Mouse (Mus musculus) forebrain, embryonic 11.5 days (tissue): ENCODE results near the gene Brms1. TPM values are rescaled to one million over a fixed set of nuclear protein-coding genes. Genes with fewer than 3 reads are reported as not detected.
A peak's percentile ranks its signal among the peaks of the same experiment; 100 is the strongest.

Experiments
- ATAC-seq: fragments of 200-750 bp; cut with Nextera tagmentation; replicated peaks from 2 replicates; pipeline ENCODE4 v1.8.0; 2017; ENCODE audit warnings: moderate TSS enrichment; ENCODE audit not compliant: low FRiP score
- DNase-seq: peaks from one replicate; pipeline ENCODE4 v3.0.0-alpha.2; 2017; ENCODE audit warnings: low spot score
- H3K27ac ChIP-seq: fragments of 300-500 bp; sonication (generic); 2 replicates; pipeline ENCODE4 v1.5.1; 2014; ENCODE audit warnings: low read depth, low read length
- H3K27me3 ChIP-seq: fragments of 300-500 bp; sonication (generic); 2 replicates; pipeline ENCODE4 v1.6.1; 2014; ENCODE audit warnings: mild to moderate bottlenecking, low read length, mixed read lengths; ENCODE audit not compliant: control insufficient read depth, insufficient read depth
- H3K36me3 ChIP-seq: fragments of 300-500 bp; sonication (generic); 2 replicates; pipeline ENCODE4 v1.6.1; 2014; ENCODE audit warnings: mild to moderate bottlenecking, low read length, moderate library complexity, mixed read lengths; ENCODE audit not compliant: control insufficient read depth, insufficient read depth
- H3K4me1 ChIP-seq: fragments of 300-500 bp; sonication (generic); replicated peaks from 2 replicates; pipeline ENCODE4 v1.6.1; 2014; ENCODE audit warnings: low read length, mixed read lengths; ENCODE audit not compliant: control insufficient read depth, insufficient read depth
- H3K4me2 ChIP-seq: fragments of 300-500 bp; sonication (generic); 2 replicates; pipeline ENCODE4 v1.6.1; 2014; ENCODE audit warnings: low read depth, mild to moderate bottlenecking, low read length, moderate library complexity, mixed read lengths; ENCODE audit not compliant: severe bottlenecking
- H3K4me3 ChIP-seq: fragments of 300-500 bp; sonication (generic); 2 replicates; pipeline ENCODE4 v1.5.1; 2014; ENCODE audit warnings: low read depth, low read length
- H3K9ac ChIP-seq: fragments of 300-500 bp; sonication (generic); 2 replicates; pipeline ENCODE4 v1.6.1; 2014; ENCODE audit warnings: low read length
- H3K9me3 ChIP-seq: fragments of 300-500 bp; sonication (generic); 2 replicates; pipeline ENCODE4 v1.6.1; 2016; ENCODE audit warnings: low read length, mixed read lengths; ENCODE audit not compliant: control insufficient read depth
- WGBS: fragments of 180-500 bp; shearing (Covaris S2); extraction: QIAGEN DNeasy Blood & Tissue Kit; methylation state at CpG from one replicate; pipeline ENCODE4 v1.1.7; 2014; 5-methylcytosine and 5-hydroxymethylcytosine counted together
- polyA plus RNA-seq: library from polyadenylated mRNA; unstranded; fragments of >200 nt; fragmentation: Nextera tagmentation; extraction: Ambion mirVana; gene quantifications from 2 replicates; pipeline ENCODE4 v1.2.1, GENCODE M21; 2014

The Brms1 gene
- polyA plus RNA-seq, 1 experiment from 2014 or later: 62.6 TPM

DNA sequence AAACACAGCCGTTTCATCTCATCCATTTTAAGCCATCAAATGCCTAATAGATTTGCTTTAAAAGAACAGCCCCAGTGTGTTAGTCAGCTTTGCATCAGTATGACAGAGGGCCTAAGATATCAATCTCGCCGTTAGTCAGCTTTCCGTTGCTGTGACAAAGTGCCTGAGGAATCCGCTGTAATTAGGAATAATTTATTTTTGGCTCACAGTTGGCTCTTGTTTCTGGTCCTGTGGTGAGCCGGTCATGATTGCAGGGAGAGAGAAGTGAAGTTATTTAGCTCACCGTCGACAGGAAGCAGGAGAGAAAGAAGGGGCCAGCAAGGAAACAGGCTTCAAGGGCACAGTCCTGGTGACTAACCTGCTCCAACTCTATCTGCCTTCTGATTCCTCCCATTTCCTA, 28.0 kb upstream of the Brms1 start:
- Histone ChIP-seq H3K27me3 (no peaks in the 10 kb centered on the region), H3K27ac (no peak overlapping the region), H3K4me3 (no peak overlapping the region), H3K4me1 (no peaks in the 10 kb centered on the region), H3K9me3 (no peaks in the 10 kb centered on the region), H3K9ac (no peak overlapping the region), H3K36me3 (no peaks in the 10 kb centered on the region), H3K4me2 (no peak overlapping the region)
- 78% methylated on average over 8 of the region's 8 CpGs for WGBS
- ATAC-seq: no peak
- DNase-seq: no peak

DNA sequence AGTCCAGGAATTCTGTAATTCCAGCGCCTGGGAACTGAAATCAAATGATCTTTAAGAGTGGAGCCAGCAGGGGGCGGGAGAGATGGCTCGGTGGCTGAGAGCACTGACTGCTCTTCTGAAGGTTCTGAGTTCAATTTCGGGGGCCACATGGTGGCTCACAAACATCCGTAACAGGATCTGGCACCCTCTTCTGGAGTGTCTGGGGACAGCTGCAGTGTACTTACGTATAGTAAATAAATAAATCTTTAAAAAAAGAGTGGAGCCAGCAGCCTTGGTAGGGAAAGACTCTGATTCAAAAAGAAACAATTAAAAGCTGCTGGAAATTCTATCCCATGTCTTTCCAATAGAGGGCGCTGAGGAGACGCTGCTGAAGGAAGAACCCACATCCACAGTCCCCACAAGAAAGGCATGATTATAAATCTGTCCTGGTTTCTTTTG, 26.2 kb upstream of the Brms1 start:
- Histone ChIP-seq H3K9me3 (no peaks in the 10 kb centered on the region), H3K27me3 (no peaks in the 10 kb centered on the region), H3K4me1 (no peaks in the 10 kb centered on the region), H3K9ac (no peak overlapping the region), H3K36me3 (no peaks in the 10 kb centered on the region), H3K4me3 (no peak overlapping the region), H3K4me2 (no peak overlapping the region), H3K27ac (no peak overlapping the region)
- WGBS: 19% methylated on average over 8 of the region's 8 CpGs
- ATAC-seq: no peak
- DNase-seq: peak; percentile 64

DNA sequence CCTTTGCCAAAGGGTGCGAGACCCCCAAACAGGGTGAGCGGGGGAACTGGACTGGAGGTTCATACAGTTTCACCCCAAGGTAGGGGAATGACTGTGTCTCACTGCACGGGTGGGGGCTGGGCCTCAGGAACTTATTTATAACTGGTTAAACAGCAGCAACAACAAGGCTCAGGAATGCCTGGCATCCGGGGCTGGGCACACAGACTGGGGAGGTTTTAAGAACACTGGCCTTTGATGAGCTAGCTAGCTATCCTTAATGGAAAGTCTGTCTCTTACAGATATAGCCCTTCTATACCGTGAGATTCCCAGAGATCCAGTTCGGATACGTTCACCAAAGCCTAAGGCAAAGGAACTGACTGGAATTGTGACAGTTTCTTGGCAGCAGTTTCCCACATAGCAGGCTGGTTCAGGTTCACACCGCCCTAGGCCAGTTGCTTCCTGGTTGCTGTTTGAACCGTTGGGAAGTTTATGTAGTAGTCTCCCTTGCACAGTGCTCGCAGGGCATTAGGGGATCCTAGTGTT, 24.9 kb upstream of the Brms1 start:
- Histone ChIP-seq H3K4me2 (no peak overlapping the region), H3K27ac (no peak overlapping the region), H3K4me3 (no peak overlapping the region), H3K9ac (no peak overlapping the region), H3K36me3 (no peaks in the 10 kb centered on the region), H3K27me3 (no peaks in the 10 kb centered on the region), H3K4me1 (no peaks in the 10 kb centered on the region), H3K9me3 (no peaks in the 10 kb centered on the region)
- WGBS: 46% methylated on average over 10 of the region's 10 CpGs
- ATAC-seq (no peak), DNase-seq (no peak)

DNA sequence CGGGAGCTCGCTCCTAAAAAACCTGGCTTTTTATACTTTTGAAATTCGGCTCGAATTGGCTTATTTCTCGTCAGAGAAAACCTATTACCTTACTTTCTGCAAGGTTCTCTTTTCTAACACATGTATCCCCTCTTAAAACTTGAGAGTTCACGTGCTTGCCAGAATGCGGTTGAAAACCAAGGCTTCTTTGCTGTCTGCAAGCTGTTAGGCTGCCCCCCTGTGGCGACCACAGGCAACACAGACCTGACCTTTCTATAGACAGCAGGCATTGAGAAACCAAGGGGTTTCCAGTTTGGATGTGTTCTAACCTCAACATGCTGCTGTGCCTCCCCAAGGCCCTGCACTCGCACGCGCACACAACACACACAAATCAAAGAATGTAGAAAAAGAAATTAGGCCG, 24.4 kb upstream of the Brms1 start:
- Histone ChIP-seq H3K27ac (no peak overlapping the region), H3K4me2 (no peak overlapping the region), H3K36me3 (no peaks in the 10 kb centered on the region), H3K4me3 (no peak overlapping the region), H3K9me3 (no peaks in the 10 kb centered on the region), H3K9ac (no peak overlapping the region), H3K4me1 (no peaks in the 10 kb centered on the region), H3K27me3 (no peaks in the 10 kb centered on the region)
- peak; percentile 86 for DNase-seq
- no peak for ATAC-seq
- WGBS: 24% methylated on average over 12 of the region's 12 CpGs

DNA sequence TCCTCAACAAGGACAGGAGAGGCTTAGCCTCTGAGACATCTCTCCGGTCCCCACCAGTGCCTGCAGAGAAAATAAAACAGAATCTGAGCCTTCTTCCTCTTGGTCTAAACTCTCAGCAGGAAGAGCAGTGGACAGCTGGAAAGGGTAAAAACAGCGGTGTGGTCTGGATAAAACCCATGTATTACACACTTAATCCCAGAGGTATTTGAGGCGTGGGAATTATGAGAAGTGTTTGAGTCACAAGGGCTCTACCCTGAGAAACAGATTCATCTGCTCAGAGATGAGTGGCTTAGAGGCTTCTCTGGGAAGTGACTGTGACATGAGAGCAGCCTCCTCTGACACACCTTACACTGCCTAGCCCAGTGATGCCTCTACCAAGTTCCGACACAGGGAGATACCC, 23.5 kb upstream of the Brms1 start:
- 83% methylated on average over 4 of the region's 4 CpGs for WGBS
- ATAC-seq: no peak

DNA sequence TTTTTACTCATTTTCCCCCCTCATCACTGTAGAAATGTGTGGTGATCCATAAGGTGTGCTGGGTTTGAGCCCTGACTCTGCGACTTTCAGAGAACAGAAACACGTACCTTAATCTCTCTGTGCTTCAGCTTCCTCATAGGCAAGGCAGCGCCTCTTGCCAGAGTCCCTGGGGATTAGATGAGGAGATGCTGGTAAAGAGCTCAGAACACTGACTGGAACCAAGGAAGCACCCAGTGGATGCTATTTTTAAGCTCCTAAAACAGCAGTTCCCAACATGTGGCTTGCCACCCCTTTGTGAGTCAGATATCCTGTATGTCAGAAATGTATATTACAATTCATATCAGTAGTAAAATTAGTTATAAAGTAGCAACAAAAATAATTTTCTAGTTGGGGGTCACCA, 23.0 kb upstream of the Brms1 start:
- no peak overlapping the region for H3K9ac ChIP-seq
- no peaks in the 10 kb centered on the region for H3K4me1 ChIP-seq
- no peak overlapping the region for H3K4me2 ChIP-seq
- WGBS: 82% methylated on average over 3 of the region's 3 CpGs
- ATAC-seq (no peak), DNase-seq (no peak)
- no peaks in the 10 kb centered on the region for H3K27me3 ChIP-seq
- H3K9me3 ChIP-seq: no peaks in the 10 kb centered on the region
- H3K36me3 ChIP-seq: no peaks in the 10 kb centered on the region
- no peak overlapping the region for H3K4me3 ChIP-seq
- H3K27ac ChIP-seq: no peak overlapping the region

More for the DNA sequence above, 23.5 kb upstream of the Brms1 start:
- H3K27me3 ChIP-seq: no peaks in the 10 kb centered on the region
- no peaks in the 10 kb centered on the region for H3K9me3 ChIP-seq
- no peak overlapping the region for H3K27ac ChIP-seq
- no peak overlapping the region for H3K4me2 ChIP-seq
- no peaks in the 10 kb centered on the region for H3K36me3 ChIP-seq
- H3K4me3 ChIP-seq: no peak overlapping the region
- H3K9ac ChIP-seq: no peak overlapping the region
- no peaks in the 10 kb centered on the region for H3K4me1 ChIP-seq
- DNase-seq: no peak

DNA sequence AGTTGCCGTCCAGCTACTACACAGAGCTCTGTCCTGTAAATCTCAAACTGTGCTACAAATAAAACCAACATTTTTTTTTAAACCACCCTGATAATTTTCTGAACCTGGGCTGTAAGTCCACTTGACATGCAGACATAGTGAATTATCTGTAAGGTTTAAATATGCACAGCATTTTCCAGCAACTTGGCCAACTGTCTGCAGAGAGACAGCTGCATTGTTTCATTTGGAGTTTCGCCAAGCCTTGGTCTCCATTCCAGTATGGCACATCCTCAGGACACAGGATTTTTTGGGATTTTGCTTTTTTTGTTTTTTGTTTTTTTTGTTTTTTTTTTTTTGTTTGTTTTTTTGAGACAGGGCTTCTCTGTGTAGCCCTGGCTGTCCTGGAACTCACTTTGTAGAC, 19.7 kb upstream of the Brms1 start:
- H3K9ac ChIP-seq: no peak overlapping the region
- ATAC-seq: no peak
- H3K9me3 ChIP-seq: no peaks in the 10 kb centered on the region
- no peaks in the 10 kb centered on the region for H3K36me3 ChIP-seq
- 91% methylated on average over 2 of the region's 2 CpGs for WGBS
- no peak overlapping the region for H3K27ac ChIP-seq
- no peak overlapping the region for H3K4me3 ChIP-seq
- DNase-seq: no peak
- no peak overlapping the region for H3K4me2 ChIP-seq
- H3K27me3 ChIP-seq: no peaks in the 10 kb centered on the region
- 0 out of 2 replicates have a peak, but pooled peaks cover 2% of the 10 kb centered on the region for H3K4me1 ChIP-seq

DNA sequence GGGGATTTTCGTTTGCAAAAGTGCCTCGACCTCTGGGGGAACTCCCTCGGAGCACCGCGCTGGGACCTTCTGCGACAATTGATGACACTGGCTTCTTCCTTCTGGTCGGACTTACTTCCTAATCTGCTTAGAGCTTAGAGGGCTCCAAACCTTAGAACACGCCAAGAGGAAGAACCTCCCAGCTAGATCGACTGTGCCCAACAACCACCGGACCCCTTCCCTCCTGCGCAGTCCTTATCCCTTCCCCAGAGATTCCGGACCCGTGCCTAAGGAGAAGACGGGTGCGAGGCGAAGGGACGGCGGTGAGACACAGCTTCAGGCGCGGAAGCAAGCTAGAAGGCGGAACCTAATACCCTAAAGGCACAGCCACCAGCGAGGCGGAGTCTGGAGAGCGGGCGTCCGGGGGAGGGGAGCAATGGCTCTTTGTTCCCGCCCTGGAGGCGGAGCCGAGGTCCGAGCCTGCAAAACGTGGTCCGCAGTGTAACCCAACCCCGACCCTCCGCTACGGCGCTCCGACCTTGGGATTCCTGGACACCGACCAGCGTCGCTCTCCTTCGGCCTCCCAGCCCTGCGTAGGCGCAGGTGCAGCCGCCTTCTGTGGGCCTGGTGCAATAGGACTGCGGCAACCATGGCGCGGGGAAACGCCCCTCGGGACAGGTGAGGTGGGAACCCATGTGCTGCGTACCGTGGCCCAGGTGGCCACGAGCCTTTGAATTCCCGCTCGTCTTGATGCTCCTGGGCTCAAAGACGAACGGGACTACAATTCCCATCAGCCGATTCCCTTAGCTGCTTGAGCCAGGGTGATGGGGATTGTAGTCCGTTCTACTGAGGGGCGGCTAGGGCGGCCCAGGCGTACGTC, 17.3 kb upstream of the Brms1 start, which contains the start of gene Slc29a2:
Slc29a2 (plus strand) TSS at position 240 of the 859 bp plus-strand sequence.
- WGBS: under 1% methylated on average over 61 of the region's 62 CpGs
- H3K4me1 ChIP-seq: 0 out of 2 replicates have a peak, but pooled peaks cover 2% of the 10 kb centered on the region
- H3K4me2 ChIP-seq: peak within 1 kb of the TSS; percentile 84
- no peaks in the 10 kb centered on the region; the same call in 1 of the 2 replicates for H3K36me3 ChIP-seq
- peak within 1 kb of the TSS; percentile 73 for H3K27ac ChIP-seq
- peak within 1 kb of the TSS; percentile 49 for H3K4me3 ChIP-seq
- DNase-seq: peak; percentile 96
- no peaks in the 10 kb centered on the region for H3K9me3 ChIP-seq
- peak; percentile 96 for ATAC-seq
- no peaks in the 10 kb centered on the region for H3K27me3 ChIP-seq
- H3K9ac ChIP-seq: peak within 1 kb of the TSS; percentile 82
